Mouse (Mus musculus) CD4-positive helper T cell, adult 2 months (primary cell): ENCODE measurements around the gene Mrpl21.

Experiments
- DNase-seq: peaks from one replicate; pipeline ENCODE4 v3.0.0-alpha.2; 2012; ENCODE audit warnings: low read depth, missing footprints, low spot score

The Mrpl21 gene

DNA sequence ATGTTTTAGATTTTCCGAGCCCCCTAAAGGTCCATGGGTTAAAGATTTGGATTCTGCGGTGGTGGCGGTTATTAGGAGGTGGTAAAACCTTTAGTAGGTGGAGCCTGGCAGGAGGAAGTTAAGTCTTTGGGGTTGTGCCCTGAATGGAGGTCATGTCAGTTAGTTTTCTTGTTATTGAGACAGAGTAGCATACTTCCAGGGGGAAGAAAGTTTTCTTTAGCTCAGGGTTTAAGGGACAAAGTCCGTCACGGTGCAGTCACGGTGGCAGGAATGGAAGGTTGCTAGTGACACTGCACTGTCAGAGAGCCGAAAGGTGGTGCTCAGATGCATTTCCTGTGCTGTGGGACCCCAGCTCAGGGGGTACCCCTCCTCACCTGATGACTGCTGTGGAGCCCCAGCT is 15.1 kb downstream of the Mrpl21 start:
- no peak for DNase-seq

DNA sequence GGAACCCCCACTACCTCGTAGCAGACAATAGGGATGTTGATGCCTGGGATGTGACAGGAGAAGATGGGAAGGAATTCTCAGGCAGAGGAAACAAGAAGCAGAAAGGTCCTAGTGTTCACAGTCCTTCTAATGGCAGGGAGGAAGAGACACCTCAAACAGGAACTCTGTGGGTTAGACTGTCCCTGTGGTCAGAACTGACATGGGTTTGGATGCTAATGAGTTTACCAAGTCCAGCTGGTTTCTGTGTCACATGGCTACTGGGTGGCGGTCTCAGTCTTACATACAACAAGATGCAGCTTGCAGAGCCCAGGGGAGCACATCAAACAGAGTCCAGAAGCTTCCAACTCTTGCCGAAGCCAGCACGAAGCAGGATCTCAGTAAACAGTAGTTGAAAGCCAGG is 21.3 kb downstream of the Mrpl21 start:
- DNase-seq: no peak

DNA sequence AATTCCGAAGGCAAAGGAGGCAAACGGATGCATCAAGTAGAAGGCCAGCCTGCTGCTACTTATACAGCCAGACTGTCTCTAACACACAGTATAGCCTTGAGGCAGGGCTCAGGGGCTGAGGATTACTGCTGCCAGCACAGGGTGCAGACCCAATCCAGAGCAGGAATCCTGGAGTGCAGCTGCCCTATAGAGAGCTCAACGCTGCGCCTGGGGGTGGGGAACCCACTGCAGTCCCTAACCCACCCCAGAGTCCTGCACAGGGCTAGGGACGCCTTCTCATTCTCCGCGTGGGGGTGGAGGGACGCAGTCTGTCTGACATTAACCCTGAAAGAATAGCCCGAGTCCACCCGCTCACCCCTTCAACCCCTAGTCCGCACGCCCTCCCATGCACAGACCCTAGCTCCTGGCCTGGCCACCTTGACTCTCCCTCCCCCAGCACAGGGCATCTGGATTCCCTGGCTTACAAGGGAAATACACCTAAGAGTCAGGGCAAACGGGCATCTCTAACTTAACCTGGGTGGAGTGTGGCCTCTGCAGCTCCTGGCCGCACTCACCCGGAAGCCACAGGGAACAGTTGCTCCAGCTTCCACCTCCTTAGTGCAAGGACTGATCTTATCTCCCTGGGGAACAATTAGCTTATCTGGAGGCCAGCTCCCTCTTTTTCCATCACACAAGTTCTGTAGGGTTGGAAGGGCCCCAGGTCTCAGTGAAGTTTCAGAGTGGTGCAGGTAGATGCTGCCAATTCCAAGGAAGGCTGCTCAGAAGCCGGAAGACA is 24.7 kb downstream of the Mrpl21 start:
- no peak for DNase-seq

DNA sequence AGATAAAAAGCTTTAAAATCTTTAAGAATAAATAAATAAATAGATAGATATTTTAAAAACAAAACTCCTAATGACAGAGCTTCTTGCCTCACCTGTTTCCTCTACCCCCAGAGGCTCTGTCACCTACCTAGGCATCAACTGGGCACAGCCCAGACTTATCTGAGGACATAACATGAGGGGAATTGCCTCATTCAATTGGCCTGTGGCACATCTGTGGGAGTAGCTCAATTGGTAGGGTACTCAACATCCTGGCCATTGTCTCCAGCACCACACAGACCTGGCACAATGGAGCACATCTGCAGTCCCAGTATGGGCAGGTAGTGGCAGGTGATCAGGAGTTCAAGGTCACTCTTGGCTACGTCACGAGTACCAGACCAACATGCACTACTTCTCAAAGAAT is 36.6 kb downstream of the Mrpl21 start:
- no peak for DNase-seq

DNA sequence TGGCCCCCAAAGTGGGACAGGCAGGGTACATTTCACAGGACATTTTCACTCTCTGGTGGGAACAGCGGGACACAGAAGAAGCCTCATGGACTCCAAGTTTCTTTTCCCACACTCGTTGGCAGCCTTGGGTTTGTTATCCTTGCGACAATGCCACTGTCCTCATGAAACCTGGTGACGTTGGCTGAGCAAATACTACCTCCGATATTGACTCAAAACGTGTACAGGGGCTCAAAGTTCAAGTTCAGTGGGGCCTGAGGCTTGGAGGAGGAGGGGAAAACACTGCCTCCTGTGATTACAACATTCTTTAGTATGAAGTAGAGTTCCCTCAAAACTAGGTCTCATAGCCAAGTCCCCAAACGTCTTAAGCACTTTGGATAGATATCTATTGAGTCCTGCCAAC is 37.4 kb downstream of the Mrpl21 start:
- no peak for DNase-seq

DNA sequence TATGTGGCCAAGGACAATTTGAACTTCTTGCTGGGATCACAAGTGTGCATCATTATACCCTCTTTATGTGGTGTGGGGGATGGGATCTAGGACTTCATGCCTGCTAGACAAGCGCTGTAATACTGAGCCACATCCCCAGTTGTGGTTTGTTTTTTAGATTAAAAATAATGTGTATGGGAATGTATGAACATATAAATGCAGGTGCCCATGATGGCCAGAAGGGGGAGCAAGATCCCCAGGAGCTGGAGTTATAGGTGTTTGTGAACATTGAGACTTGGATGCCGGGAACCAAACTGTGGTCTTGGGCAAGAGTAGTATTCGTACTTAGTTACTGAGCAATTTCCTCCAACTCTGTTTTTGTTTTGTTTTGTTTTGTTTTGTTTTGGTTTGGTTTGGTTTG is 38.1 kb downstream of the Mrpl21 start:
- DNase-seq: peak; percentile 58

DNA sequence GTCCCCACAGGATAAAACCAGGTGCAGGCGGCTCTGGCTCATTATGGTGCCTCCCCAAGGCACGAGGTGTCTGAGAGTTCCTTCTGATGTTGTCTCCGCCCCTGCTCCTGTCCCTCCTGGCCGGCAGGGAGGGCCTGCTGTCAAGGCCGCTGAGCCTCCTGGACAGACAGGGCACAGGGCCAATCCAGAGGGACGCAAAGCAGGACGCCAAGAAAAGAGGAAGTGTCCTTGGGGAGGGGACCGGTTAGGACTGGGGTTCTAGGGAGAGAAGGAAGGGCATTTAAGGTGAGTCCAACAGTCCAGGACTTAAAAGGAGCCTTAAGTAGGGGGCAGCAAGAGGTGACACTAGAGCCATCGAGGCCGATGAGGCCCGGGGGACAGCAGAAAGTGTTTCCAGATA is 38.9 kb downstream of the Mrpl21 start:
- DNase-seq: peak; percentile 47

DNA sequence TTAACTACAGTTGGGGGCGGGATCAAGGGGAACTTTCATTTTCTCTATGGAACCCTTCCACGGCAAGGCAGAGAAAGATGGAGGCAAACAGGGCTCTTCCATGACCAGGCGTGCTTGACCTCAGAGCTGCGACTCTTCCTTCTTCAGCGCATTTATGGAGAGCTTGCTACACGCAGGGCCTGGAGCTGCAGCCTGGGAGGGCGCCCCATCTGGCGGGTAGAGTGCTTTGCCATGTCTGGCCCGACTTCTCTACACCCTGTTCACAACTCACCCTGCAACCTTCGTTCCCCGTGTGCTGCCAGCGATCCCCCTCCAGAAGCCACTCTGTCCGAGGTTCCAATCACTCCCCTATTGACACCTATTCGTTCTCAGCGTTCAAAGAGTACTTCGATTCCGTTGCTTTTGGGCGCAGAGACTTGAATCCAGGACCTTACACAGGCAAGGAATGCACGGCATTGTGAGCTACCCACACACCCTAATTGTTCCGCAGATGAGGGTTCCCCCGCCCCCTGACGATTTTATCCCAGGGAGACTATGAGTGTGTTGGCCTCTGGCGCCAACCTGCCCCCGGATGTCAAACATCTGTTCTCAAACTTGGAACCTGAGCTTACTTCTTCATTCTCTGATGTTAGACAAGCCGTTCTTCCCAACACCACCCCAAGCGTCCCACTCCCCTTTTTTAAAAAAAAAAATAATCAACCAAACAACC is 39.7 kb downstream of the Mrpl21 start, which contains the start of gene Cpt1a:
Gene Cpt1a (plus strand): TSS at position 74 of the 709 bp plus-strand sequence.
- DNase-seq: peak; percentile 76

DNA sequence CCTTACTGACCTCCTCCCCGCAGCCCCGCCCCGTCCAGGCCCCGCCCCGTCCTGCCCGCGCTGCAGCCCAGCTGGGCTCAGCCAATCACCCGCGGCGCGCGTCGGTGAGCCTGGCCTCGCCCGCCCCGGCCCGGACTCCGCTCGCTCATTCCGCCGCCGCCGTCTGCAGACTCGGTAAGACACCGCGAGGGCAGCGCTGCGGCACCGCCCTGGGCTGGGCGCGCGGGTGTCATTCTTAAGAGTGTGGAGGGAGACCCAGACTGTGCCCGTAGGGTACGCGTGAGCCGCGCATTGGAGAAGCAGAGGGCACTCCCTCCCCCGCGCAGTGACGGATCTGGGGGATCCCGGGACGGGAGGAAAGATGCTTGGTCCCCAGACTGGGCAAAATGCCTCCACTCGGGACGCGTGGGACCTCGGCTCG is 40.5 kb downstream of the Mrpl21 start:
- DNase-seq: peak; percentile 87

DNA sequence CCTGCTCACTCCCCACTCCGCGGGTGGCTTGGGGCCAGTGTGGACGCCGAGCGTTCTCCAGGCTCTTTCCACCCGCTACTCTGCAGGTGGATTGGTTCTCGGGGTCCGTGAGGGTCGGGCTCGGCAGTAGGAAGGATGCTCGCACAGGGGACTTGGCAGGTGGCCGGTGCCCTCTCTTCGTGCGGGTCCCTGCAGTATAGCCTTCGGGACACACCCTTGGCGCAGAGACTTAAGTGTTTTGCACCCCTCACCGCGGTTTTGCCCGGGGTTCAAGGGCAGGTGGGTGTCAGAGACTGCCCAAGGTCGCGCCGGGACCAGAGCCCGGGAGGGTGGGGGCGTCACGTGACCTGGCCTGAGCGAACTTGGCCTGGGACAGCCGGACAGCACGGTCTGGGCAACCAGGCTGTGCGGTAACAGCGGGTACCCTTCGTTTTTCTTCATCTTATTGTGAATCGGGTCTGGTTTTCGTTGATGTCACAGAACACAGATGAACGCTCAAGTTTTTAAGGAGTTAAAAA is 41.1 kb downstream of the Mrpl21 start:
- peak; percentile 51 for DNase-seq

DNA sequence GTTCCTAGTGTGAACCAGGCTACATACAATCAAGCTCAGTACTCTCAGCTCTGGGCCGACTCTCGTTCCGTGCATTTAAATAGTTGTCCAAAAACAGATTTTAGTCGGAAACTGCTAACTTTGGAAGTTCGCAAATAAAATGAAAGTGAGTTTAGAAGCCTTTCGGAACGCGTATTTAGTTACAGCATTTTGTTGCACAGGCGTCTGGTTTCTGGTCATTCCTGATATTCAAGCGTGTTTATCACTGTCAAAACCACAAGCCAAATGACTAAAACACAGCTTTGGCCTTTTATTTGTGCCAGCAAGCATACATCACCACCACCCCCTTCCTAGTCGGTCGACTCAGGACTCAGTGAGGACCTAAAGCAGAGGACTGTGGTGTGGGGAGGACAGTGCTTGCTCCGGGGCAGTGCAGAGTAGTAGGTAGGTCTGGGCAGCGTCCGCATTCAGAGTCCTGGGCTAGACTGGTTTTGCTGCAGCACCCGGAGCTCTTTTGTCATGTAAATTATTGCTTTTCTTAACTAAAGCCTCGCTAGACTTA is 41.6 kb downstream of the Mrpl21 start:
- no peak for DNase-seq

DNA sequence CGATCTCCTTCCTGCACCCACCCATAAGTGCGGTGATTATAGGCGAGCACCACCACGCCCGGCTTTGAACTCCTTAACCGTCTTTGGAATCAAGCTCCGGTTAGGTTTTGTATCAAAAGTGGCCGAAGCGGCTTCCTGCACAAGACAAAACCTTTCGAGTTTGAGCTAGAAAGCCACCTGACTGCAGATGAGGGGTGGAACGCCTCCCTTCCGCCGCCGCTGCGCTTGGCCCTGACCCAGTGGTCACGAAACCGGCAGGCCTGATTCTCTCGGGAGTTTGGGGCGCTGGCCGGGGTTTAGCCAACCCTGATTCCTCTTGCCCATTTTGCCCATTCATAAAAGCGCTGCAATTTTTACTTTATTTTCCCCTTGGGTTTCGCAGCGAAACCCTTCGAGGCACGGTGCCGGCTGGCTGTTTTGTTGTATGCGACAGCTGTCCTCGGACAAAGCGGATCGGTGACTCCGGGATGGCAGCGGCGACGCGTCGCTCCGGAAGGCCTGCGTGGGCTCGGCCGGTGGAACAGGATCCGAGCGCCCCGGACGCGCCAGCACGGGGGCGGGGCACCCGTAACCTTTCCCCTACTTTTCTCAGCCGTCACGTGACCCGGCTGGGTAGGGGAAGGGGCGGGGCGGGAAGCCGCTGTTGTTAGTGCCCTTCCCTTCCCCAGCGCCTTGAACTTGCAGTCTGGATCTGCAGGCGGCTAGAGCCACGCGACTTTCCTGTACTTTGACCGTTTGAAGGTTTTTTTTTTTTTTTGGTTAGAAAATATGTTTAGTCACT is 42.4 kb downstream of the Mrpl21 start:
- peak; percentile 95 for DNase-seq

DNA sequence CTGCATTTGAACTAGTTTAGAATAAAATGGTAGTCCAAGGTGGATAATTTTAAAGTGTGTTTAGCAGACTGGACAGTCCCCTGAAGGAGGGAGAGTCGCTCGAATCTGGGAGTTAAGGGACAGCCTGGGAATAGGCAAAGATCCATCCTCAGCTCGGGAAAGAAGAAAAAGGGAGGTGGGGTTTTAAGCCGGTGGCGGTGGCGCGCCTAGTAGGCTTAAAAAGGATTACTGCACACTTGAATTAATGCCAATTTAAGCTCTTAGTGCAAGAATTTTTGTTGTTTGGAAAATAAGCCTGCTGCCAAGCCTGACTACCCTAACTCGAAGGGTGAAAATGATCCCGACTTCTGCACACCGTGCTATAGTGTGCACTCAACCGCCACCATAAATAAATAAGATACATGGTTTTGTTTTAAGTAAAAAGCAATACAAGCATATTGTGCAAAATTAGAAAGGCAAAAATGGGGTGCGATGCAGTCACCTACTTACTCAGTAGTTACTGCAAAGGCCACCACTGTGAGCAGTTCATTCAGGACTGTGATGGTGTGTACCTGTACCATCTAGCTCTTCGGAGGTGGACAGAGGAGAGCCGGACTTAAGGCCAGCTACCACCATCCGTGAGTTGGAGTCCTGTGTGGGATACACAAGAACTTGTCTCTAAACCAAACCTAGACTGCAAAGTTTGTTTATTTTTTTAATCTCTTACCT is 43.2 kb downstream of the Mrpl21 start:
- no peak for DNase-seq

DNA sequence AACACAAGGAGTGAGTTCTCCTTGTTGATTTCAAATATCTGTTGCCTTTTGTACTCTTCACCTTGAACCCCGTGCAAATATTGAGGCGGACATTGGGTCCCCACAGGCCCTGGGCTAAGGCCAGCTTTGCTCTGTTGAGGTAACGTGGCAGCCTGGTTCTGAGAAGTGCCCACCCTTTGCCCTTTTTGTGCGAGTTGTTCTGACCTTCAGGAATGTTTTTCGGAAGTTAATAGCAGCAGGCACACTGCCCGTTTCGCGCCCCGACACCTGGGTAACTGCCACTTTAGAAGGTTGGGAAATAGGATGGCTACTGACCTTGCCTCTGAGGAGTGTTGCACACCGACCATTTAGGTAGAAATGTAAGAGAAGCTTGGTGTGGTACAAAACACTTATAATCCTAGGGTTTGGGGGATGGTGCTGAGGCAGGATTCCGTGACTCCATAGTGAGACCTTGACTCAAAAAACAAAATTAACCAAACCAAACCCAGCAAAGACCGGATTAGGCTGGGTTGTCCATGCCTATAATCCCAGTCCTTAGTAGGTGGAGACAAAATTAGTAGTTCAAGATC is 43.9 kb downstream of the Mrpl21 start:
- no peak for DNase-seq

DNA sequence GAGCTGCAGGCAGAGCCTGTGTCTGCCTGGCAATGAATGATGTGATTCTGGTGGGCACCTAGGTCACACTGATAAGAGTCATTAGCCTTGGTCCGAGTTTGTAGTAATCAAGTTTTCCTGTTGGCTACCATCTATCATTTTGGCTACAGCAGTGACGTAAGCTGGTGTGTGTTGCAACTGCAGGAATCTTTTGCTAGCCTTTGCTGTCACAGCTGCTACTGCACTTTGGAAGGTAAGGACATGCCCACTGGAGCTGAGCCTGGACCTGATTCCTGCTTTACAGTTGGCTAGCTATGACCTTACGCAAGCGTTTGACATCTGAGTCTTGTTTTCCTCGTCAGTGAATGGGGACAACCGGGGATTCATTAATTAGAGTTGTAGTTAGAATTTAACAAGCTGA is 50.5 kb downstream of the Mrpl21 start:
- no peak for DNase-seq

DNA sequence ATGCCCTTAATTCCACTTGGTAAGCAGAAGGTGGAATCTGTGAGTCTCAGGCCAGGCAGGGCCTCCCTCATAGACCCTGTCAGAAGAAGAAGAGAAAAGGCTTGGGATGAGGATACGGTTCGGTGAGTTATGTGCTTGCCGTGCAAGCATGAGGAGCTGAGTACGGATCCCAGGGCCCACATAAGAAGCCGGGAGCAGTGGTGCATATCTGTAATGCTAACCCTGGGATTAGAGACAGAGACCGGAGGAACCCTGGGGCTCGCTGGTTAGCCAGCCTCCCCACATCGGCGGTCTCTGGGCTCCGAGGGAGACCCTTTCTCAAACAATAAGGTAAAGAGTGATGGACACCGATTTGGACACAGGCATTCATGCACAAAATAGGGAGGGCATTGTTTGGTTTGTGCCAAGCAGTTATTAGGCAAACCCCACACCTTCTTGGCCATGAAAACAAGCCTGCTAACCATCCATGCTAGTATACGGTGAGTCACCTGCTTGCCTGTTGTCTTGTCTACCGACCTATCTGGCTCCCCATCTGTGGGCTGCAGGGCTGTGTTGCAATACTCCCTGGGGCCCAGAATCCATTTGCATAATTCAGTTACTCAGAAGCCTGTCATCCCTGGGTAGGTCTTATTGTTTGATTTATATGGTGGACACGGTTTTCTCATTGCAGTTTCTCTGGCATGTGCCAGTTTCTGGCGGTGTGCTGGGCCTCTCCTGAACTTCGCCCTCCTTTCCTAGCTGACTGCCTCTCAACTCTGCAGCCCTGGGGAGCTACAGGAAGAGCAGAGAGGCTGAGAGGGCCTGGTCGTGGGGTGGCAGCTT is 51.2 kb downstream of the Mrpl21 start:
- DNase-seq: peak; percentile 23

DNA sequence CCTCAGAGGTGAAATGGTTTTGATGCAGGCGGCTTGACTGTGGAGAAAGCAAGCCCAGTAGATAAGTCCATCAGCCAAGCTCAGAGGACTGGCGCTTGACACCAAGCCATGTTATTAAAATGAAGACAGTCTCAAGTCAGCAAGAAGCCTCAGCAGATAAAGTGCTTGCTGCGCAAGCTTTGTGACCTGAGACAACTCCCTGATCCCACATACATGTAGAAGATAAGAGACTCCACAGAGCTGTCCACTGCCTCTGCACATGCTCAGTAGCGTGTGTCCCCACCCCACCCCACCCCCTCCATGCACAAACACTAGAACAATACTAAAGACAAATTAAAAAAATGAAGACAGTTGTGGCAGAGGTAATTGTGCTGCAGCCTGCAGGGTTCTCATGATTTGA is 51.8 kb downstream of the Mrpl21 start:
- DNase-seq: no peak

DNA sequence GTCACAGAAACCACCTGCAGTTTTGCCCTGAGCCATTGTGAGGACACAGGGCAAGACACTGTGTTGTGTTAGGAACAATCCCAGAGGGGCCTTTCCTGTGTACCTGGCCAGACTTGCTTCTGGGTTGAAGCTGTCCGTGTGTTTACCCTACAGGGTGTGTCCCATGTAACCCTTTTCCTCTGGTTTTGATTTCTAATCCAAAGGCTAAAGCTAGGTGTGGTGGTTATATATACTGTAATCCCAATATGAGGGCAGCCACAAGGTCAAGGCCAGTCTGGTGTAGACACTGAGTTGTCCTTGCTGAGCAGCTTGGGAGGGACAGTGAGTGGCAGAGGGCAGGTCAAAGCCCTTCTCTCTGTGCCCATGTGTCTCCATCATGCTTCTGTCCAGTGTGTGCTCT is 53.2 kb downstream of the Mrpl21 start:
- no peak for DNase-seq

DNA sequence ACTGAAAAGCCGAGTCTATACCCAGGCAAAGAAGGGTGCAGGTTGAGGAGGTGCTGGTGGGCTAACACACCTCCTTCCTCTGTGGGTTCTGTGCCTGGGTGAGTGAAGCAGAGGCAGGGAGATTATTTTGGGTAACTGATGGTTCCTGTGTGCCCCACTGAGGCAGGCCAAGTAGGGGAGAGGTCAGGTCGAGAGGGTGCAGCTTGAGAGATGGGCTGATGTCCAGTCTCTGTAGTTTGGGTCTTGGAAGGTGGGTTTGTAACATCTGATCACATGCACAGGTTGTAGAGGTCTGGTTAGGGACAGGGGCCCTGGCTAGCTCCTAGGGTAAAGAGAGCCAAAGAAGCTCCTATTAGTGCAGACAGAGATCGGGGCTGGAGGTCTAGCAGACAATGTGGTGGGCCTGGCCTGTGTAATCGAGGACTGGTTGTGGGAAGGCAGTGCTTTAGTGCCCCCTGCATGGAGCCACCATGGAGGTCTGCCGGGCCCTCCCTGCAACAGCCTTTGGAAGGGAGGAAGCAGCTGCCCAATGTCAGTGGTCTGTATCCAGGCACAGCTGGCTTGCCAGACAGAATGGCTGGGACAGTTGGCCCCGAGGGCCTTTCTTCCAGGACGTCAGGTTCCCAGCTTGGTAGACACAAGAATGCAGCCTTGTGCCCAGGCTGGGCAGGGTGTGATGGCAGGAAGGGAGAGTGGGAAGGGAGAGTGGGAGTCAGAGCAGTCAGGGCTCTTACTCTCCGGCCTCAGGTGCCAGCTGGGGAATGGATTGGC is 54.0 kb downstream of the Mrpl21 start:
- no peak for DNase-seq
